Mouse (Mus musculus) frontal cortex, adult (tissue): ENCODE measurements around the gene Rfx7.

ENCODE experiments used
- ATAC-seq: cut with Nextera tagmentation; 2 replicates; pipeline ENCODE4 v1.9.2; 2017; ENCODE audit warnings: mild to moderate bottlenecking, moderate library complexity, mixed read lengths; ENCODE audit not compliant: low TSS enrichment

The Rfx7 gene

DNA sequence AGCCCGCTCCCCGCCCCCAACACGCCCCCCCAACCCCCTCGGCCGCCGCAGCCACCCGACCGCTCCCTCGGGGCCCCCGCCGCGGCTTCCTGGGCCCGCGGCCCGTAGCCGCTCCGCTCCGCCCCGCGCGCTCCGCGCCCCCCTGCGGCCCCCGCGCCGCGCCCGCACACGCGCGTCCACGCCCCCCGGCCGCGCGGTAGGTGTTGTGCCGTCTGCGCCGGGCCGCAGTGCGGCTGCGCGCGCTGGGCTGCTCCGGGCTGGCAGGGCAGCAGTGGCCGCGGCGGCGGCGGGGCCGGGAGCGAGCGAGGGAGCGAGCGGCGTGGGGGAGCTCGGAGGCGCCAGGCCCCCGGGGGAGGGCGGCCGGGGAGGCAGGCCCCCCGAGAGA is at the start of gene Rfx7:
Gene Rfx7 (plus strand): TSS at position 245 of the 385 bp plus-strand sequence.
- ATAC-seq, result peak; percentile 67

DNA sequence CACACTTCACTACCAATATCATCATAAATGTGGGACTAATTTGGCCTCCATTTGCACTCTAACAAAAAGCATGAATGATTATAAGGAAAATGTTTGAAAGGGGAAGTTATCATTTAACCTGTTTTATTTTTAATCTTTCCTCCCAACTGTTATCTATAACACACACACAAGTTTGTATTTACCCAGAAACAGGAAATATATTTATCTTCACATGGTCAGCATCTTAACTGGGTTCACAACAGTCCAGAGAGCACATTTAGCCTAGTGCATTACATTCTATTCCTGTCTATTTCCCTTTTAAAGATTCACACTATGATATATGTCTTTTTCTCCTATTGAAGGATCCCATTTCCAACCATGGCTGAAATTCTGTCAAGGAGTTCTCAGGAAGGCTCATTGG is 43.5 kb upstream of the Rfx7 start:
- no peak for ATAC-seq

DNA sequence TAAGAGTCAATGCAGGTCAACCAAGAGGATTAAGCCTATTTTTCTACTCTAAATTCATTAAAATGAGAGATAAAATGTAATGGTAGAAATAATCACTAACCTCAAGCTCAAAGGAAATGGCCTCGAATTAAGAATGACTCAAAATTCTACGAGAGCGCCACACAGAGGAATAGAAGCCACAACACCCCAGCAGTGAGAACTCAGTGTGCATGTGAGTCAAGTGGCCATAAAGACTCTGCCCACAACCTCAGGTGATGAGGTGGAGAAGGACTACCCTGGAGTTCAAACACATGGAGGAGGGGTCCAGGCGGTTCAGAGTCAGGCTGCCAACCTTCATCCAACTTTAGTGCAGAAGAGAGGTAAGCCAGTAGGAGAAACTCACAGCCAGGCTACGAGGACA is 42.9 kb upstream of the Rfx7 start:
- ATAC-seq, result no peak

DNA sequence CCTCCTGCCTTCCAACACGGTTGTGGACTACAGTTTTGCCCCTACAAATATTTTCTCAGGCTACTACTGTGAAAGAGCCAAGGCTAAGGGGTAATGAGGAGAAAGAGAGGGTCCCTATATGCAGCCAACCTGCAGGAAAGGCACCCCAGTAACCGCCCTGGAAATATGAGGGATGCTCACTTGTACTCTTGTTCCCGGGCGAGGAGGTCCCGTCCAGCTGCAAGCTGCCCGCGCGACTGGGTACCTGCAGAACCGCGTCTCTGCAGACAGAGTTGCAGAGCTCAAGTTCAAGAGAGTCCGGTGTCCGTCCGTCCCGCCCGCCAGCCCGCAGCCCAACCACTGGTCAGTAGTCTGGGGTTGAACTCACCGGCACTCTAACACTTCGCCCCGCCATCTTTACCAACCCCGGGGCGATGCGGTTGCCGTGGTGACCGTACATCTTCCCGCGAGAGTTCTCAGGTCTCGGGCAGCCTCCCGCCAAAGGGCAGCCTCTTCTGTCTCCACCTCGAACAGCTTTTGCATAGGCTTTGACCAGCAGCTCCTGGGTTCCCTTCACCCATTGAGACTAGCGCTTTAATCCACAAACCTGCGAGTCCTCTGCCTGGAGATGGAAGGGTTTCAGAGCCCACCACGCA is 40.4 kb upstream of the Rfx7 start:
- ATAC-seq, result peak; percentile 99

DNA sequence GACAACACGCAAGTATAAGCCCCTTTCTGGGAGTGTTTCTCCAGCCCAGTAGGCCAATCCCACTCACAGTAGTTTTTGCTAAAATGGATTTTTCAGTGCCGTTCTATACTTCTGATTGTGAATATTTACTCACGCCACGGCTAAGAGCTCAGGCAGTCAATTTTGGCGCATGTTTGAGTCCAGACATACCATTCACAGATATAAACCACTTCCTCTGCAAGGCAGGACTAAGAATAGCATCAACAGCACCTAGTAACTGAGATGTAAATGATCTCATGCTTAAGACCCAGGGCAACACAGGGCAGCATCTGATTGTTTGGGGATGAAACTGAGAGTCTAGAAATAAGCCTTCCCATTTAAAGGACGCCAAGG is 39.9 kb upstream of the Rfx7 start, which contains the start of gene Tex9:
Gene Tex9 (minus strand): TSS at position 19 of the 372 bp plus-strand sequence.
- ATAC-seq, result peak; percentile 49

DNA sequence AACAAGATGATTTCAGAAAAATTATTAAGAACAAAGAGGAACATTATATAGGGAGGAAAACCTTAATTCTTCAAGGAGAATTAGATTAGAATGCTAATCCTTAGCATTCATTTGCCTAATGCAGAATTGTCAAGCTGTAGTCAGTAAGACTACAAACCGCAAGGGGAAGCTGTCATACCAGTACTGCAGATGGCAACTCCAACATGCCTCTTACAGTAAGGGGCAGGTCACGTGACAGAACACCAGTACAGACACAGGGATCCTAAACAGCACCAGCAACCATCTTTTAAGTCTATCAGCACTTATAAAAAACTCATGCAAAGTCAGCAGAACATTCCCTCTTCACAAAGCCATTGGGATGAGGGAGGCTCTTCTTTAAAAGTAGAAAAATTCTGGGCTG is 38.6 kb upstream of the Rfx7 start:
- ATAC-seq, result no peak

DNA sequence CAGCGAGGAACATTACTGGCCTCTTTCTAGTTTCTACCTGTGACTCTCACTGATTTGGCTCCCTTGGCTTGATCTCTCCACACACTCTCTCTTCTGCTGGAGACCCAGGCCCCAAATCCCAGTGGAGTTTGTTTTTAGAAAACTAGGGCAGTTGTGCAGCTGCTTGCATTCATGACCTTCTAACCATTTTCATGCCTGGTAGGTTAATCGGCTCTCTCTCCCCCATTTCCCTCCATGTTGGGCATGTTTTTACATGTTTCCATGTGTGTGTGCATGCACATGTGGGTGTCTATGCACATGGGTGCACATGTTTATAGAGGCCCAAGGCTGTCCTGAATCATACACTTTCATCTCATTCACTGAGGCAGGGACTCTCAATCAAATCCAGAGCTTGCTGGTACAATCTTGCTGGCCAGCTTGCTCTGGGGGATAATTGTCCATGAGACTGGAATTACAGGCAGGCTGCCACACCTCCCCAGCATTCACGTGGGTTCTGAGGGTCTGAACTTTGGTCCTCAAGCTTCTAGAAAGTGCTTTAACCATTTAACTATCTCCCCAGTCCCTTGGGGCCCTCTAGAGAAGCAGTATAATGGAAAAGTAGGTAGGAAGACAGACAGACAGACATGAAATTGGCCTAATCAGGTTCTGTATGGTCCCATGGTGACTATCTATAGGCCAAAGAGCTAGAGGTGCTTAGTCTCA is 37.9 kb upstream of the Rfx7 start:
- no peak for ATAC-seq

DNA sequence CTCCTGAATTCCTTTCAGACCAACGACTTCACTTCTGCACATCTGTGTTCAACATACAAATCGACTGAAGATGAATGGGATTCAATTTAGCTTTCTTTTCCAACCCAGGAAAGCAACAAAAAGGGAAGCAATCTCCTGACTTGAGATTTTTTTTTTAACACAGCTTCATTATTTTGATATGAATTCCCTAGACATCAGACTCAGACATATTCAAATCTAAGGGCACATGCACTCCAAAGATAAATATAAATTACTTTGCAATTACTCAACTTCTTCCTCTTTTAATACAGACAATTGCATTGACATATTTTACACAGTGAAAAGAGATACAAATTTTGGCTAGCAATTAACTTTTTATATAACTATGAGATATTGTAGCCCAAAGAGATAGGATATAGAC is 35.3 kb upstream of the Rfx7 start:
- ATAC-seq, result no peak

DNA sequence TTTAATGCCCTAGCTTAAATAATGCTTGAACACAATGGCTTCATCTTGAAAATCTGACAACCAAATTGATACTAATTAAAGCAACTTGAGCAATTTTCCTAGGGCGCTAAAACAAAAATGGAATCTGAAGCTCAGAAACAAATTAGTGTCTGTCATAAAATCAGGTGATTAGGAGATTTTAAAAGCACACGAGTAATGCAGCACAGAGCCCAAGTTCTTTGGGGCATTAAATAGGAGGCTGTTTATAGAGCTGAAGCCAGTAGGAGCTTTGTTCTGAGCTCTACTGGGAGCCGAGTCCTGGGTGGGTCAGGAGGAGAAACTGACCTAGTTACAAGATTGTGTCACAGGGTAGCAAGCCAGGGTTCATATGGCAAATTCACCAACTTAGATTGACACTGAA is 34.9 kb upstream of the Rfx7 start:
- no peak; the same call in 1 of the 2 replicates for ATAC-seq

DNA sequence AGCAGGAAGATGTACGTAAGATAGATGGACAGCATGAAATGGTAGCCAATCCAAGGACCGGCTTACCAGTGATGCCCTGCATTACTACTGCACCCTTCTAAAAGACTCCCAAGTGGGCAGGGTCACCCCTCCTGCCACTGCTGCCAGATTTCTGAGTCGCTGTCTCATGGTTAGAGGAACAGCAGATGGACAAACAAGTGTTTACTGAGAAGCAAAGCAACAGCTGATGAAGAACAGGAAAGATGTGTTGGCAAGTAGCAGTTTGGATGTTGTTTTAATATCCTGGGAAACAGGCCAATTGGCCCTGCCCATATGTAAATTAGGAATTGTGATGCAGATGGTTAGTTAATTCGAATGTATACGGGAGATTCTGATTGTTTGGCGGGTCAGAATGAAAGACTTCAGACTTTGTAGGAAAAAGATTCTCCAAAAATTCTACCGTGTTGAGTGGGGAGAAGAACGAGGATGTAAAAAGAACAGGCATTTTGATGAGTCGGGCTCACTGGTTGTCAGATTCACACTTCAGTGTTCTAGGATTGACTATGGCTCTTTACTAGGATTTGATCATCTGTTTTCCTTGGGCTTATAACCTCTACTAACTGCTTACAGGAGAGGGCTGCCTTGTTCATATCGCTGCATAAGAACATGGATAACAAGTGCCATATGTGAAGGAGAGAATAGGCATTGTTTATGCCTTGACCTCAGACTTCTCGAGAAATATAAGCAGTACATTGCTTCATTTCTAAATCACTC is 19.6 kb upstream of the Rfx7 start:
- no peak for ATAC-seq

DNA sequence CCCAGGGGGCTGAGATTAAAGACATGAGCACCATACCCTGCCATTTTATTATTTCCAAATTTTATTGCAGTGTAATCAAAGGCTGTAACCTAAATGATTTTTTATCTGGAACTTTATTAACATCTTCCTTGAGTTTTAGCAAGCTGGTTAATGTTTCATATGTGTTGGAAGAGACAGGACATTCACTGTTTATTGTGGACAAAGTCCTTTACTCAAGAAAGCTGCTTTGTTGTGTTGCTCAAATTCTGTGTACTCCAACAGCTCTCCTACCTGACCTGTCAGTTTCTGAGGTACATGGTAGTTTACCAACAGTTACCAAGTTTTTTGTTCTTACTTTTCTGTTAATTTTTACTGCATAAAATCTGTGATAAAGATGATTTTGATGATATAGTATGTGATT is 16.7 kb upstream of the Rfx7 start:
- ATAC-seq, result no peak

DNA sequence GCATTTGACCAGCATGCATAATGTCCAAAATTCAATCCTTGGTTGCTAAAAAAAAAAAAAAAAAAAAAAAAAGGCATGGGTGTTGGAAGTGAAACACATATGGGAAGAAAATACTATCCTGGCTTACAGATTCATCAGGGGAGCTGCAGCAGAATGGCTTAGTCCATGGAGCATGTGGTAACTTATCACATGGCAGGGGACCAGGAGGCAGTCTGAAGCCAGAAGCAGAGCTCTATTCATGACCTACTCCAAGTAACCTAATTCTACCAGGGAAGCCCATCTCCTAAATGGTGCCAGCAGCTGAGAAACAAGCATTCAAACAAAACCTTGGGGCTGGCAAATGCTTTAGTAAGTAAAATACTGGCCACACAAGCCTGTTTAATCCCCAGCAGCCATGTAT is 12.8 kb upstream of the Rfx7 start:
- no peak for ATAC-seq

DNA sequence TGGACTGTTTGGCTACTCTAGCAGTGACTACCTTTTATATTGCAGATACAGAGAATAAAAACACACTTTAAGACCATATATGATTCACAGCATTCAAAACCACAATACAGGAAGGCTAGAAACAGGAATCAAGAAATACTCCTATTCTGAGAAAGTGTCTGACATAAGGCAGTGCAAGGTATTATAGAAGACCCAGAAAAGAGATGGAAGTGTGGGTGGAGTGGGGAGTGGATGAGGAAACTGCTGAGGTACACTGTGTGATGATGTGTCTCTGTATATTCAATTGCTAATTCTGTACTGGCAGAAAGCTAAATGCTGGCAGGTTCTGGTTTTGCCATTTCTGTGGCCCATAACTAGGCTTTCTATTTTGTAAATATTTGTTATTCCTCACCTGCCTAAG is 11.2 kb upstream of the Rfx7 start:
- ATAC-seq, result peak; percentile 98

DNA sequence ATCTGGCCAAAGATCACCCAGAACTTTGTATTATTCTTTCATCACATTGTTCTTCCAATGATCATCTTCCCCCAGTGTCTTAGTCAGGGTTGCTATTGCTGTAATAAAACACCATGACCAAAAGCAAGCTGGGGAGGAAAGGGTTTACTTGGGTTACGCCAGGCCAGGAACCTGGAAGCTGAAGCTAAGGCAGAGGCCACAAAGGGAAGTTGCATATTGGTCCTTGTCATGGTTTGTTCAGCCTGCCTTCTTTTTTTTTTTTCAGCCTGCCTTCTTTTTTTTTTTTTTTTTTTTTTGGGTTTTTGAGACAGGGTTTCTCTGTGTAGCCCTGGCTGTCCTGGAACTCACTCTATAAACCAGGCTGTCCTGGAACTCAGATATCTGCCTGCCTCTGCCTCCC is 5.9 kb upstream of the Rfx7 start:
- no peak for ATAC-seq

DNA sequence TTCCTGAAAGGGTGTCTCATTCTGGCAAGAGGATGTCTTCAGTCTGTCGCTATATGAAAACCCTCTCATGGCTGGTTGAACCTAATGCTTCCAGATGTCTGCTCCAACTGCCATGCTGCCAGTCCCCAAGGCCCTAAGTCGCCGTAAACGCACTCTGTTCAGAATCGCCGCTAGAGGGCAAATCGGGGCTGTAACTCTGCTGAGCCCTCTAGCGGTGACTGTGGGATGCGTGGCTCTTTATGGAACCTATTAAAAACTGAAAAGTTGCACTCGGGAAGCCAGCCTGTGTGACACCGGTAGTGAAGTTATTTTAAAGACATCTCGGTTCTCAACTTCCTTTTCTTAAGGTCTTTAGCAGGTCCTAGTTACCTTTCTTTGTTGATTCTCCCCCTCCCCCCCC is 1.8 kb upstream of the Rfx7 start:
- ATAC-seq, result peak; percentile 55

DNA sequence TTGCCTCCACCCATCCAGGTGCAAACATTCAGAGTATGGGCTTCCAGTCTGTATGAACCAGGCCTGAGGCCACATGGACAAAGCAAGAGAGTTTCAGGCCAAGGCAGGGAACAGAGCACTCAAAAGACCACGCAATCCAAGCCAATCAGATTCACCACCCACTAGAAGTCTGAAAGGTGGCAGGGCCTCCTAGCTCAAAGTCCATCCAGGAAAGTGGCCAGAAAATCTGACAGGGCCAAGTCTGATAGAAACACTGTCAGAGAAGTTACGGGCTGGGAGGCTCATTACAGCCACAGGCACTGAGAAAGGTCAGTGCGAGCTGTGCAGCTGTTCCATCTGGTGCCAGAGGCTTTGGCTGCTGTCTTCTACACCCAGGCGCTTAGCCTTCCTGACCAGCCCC is 1.2 kb upstream of the Rfx7 start:
- ATAC-seq, result peak; percentile 2; the same call in 1 of the 2 replicates

DNA sequence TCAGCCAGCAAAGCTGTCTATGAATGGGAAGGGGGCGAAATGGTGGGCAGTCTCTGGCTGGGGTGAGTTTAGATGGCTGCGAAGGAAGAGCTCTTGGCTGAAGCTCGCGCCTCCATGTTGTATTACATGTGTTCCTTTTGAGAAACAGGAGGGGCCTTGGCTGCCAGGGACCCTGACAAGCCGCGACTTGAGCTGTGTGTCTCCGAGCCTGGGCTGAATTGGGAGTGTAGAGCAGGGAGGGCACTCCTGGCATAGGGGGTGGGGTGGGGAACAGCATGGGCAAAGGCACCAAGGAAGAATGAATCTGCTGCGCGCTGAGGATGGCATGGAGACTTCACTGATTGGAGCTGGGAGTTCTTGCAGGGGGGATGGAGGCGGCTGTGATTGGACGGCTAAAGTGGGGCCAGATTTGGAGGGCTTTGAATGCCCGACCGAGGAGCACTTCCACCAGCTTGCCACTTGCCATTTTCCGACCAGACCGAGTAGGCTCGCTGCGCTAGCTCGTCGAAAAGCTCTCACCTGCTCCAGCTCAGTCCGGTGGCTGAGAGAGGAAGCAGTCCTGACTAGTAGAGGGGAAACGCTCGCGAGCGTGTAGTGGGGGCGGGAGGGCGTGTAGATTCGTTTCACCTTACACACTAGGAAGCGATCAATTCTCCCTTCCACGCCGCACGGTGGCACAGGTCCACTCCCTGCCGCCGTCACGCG is 597 bp upstream of the Rfx7 start:
- peak; percentile 90 for ATAC-seq

DNA sequence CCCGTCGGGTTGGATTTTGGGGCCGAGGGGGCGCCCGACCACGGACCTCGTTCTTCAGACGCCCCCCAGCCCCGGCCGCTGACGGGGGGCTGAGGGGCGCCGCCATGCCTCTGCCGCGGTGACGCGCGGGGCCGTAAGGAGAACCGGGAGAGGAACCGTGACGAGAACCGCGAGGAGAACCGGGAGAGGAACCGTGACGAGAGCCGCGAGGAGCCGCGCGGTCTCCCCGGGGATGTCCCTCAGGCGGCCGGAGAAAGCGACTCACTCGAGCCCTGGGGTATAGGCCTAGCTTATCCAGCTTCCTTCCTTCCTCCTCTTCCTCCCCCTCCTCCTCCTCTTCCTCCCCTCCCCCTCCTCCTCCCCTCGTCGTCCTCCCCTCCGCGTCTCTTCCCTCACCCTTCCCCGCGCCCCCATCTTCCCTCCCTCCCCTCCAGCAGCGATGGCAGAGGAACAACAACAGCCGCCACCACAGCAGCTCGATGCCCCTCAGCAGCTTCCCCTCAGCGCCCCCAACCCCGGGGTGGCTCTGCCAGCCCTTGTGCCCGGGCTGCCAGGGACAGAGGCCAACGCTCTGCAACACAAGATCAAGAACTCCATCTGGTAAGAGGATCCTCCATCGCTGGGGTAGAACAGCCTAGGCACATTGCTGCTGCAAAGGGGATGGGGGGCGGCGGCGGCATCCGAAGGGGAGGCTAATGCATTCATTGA is 495 bp downstream of the Rfx7 start:
- ATAC-seq, result peak; percentile 18; the same call in 1 of the 2 replicates

DNA sequence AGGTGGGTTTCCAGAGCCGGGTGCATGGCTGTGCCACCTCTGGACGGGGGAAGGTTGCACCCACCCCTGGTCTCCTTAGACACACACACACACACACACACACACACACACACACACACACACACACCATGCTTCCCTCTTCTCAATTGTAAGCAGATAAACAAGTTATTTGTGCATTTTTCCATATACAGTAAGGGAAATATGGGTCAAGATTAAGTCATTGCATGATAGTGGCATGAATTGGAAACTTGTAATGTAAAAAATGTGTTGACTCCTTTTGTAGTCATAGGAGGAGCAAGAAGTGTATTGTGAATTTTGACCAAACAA is 1.0 kb downstream of the Rfx7 start:
- ATAC-seq, result no peak

DNA sequence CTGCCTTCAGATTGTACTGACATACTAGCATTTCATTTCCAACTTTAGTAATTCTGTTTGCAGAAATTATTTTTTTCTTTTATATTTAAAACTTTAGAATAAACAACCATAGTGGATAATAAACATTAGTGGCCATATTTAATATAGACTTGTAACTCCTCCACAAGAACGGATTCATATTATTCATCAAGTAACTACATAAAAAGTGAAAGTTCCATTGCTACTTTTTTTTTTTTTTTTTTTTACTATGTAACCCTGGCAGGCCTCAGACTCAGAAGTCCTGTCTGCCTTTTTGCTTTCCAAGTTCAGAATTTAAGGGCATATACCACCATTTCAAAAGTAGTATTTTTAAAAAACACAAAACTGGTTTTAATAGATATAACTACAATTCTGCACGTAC is 2.9 kb downstream of the Rfx7 start:
- no peak for ATAC-seq

DNA sequence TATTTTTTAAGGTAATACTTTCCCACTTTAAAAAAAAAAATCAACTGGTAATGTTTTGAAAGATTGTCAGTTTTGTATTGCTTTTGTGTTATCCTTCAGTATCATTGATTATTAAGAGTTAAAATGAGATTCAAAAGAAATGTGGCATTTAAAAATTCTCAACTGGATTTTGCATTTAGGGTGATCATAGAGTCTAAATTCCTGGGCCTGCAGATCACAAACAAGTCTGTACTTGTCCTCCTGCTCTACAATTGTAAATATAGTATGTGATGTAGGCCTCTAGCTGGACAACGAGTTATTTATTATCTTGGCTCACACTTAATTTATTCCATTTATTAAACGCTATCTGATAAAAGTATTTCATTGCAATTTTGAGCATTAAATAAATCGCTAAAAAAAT is 3.4 kb downstream of the Rfx7 start:
- ATAC-seq, result no peak

DNA sequence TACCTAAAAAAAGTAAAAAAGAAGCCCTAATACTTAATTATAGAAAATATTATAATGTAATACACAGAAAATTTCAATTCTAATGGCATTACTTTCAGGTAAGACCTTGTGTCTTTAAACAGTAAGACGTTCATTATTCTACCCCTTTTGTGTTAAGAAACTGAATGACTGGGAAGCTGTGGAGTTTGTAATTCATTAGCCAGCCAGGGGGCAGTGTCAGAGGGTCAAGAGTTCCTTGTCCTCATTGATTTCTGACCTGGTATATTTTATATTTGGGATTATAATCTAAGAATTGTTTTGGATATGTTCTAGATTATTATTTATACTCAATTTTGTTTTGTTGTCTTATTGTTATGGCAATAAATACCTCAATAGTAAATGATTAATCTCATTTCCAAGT is 5.0 kb downstream of the Rfx7 start:
- no peak for ATAC-seq
